Mouse (Mus musculus) C2C12 (cell line): ENCODE measurements around the gene Rhbdl1. TPM values are rescaled to one million over a fixed set of nuclear protein-coding genes. Genes with fewer than 3 reads are reported as not detected.

ENCODE experiments used
- H3K27me3 ChIP-seq: one replicate; pipeline ENCODE4 v1.6.1; 2011; ENCODE audit not compliant: control insufficient read depth, insufficient read depth, insufficient read length
- H3K36me3 ChIP-seq: one replicate; pipeline ENCODE4 v1.6.1; 2011; ENCODE audit not compliant: control insufficient read depth, insufficient read depth
- H3K4me3 ChIP-seq: one replicate; pipeline ENCODE4 v1.5.1; 2011; ENCODE audit warnings: mild to moderate bottlenecking, control low read depth; ENCODE audit not compliant: poor library complexity, insufficient read depth, severe bottlenecking
- H3K79me2 ChIP-seq: one replicate; pipeline ENCODE4 v1.6.1; 2011; ENCODE audit not compliant: control insufficient read depth, insufficient read depth
- H3K79me3 ChIP-seq: one replicate; pipeline ENCODE4 v1.6.1; 2011; ENCODE audit warnings: low read depth, control low read depth
- H3ac ChIP-seq: one replicate; pipeline ENCODE3; 2011; ENCODE audit warnings: low read depth; ENCODE audit not compliant: control insufficient read depth, insufficient read length
- CEBPB ChIP-seq: IDR thresholded peaks from one replicate; pipeline ENCODE4 v1.6.1; 2011; ENCODE audit warnings: low read depth, mild to moderate bottlenecking, control low read depth, moderate library complexity
- CTCF ChIP-seq: IDR thresholded peaks from one replicate; pipeline ENCODE4 v1.5.1; 2011; ENCODE audit not compliant: control insufficient read depth, insufficient read depth, insufficient read length
- FOSL1 ChIP-seq: IDR thresholded peaks from one replicate; pipeline ENCODE4 v1.8.0; 2011; ENCODE audit warnings: mild to moderate bottlenecking, low read length; ENCODE audit not compliant: poor library complexity, insufficient read depth, severe bottlenecking
- MAX ChIP-seq: IDR thresholded peaks from one replicate; pipeline ENCODE4 v1.6.1; 2011; ENCODE audit warnings: mild to moderate bottlenecking, control low read depth
- MYOD1 ChIP-seq: IDR thresholded peaks from one replicate; pipeline ENCODE4 v1.6.1; 2011; ENCODE audit warnings: low read depth; ENCODE audit not compliant: control insufficient read depth, insufficient read length
- MYOG ChIP-seq: IDR thresholded peaks from one replicate; pipeline ENCODE4 v1.6.1; 2011; ENCODE audit not compliant: control insufficient read depth, insufficient read length; ENCODE audit errors: extremely low read depth
- USF1 ChIP-seq: IDR thresholded peaks from one replicate; pipeline ENCODE4 v1.6.1; 2011; ENCODE audit warnings: low read depth, mild to moderate bottlenecking, control low read depth, moderate library complexity
- polyA plus RNA-seq: library from polyadenylated mRNA; unstranded; fragments of >200 nt; fragmentation: generic; extraction: Trizol; gene quantifications from one replicate; pipeline ENCODE4 v1.2.1, GENCODE M21; 2012; ENCODE audit warnings: missing spikeins

Rhbdl1 gene
- polyA plus RNA-seq, 1 experiment = 0.40 TPM

DNA sequence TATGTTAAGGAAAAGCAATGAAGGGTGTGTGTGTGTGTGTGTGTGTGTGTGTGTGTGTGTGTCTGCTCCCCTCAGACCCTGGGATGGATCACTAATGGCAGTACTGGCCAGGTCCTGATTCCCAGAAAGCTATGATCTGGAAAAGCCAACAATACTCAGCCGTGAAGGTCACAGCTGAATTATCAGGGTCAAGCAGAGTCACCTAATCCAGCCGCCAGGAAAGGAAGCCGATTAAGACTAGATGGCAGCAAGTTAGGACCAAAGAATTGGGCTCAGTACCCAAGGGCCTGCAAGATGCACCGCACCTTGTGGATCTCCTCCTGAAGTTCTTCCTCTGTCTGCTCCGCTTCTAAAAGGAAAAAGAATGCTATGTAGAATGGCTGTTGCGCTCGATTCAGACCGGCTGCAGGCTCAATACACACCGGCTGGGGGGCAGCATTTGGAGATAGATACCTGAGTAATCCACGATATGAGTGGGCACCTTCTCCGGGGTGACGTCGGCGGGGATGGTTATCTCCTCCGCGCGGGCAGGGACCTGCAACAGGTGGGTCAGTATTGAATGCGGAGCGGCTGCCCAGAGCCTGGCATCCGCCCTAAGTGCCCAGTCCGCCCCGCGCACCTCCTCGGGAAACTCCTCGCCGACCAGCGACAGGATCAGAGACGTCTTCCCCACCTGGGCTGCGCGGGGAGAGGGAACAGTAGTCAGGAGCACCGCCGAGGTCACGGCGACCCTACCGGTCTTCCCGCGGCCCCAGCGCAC lies 6.7 kb upstream of the Rhbdl1 start:
- Histone ChIP-seq H3K79me3 (peaks cover 5% of the 10 kb centered on the region), H3K36me3 (peaks cover 32% of the 10 kb centered on the region), H3K4me3 (peak overlapping the region; percentile 72), H3ac (peak overlapping the region; percentile 99), H3K79me2 (peaks cover 23% of the 10 kb centered on the region), H3K27me3 (no peaks in the 10 kb centered on the region)
- no peak for TF ChIP-seq FOSL1
- no peak for TF ChIP-seq MAX
- TF ChIP-seq CTCF = no peak
- no peak for TF ChIP-seq MYOD1
- no peak for TF ChIP-seq USF1
- no peak for TF ChIP-seq MYOG
- TF ChIP-seq CEBPB = no peak

DNA sequence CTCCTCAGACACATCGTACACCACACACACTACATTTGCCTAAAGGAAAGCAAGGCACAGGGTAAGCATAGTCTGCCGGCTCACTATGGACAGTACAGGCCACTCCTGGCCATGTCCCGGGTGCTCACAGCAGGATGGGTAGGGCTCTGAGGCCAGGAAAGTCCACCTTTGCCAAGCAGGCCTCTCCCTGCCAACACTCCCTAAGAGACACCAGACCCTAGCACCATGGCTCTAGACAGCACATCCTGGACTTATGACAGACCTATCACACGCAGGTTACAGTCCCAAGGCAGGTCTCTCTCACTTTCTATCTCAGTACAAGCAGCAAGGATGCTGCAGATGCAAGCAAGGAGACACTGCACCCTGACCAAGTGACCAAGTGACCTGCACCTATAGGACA lies 6.0 kb upstream of the Rhbdl1 start:
- H3K27me3 ChIP-seq = no peaks in the 10 kb centered on the region
- peak overlapping the region; percentile 25 for H3ac ChIP-seq
- peaks cover 5% of the 10 kb centered on the region for H3K79me3 ChIP-seq
- H3K79me2 ChIP-seq = peaks cover 23% of the 10 kb centered on the region
- TF ChIP-seq CTCF (no peak), USF1 (no peak), MYOD1 (no peak), CEBPB (no peak), FOSL1 (no peak), MYOG (no peak), MAX (no peak)
- H3K36me3 ChIP-seq = peaks cover 37% of the 10 kb centered on the region
- peak overlapping the region; percentile 72 for H3K4me3 ChIP-seq

DNA sequence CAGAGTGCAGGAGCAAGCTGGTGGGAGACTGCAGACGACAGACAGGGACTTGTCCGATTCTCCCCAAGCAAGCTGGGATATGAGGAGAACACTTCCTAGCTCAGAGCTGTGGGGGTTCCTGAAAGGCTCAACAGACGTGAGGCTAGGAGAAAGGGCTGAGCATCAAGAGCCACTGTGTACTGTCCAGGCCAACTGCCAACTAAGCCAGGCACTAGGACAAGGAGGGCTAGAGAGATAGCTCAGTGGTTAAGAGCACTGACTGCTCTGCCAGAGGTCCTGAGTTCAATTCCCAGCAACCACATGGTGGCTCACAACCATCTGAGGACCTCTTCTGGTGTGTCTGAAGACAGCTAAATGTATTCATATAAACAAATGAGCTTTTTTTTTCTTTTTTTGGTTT lies 5.4 kb upstream of the Rhbdl1 start:
- no peak overlapping the region for H3ac ChIP-seq
- H3K36me3 ChIP-seq = peaks cover 41% of the 10 kb centered on the region

DNA sequence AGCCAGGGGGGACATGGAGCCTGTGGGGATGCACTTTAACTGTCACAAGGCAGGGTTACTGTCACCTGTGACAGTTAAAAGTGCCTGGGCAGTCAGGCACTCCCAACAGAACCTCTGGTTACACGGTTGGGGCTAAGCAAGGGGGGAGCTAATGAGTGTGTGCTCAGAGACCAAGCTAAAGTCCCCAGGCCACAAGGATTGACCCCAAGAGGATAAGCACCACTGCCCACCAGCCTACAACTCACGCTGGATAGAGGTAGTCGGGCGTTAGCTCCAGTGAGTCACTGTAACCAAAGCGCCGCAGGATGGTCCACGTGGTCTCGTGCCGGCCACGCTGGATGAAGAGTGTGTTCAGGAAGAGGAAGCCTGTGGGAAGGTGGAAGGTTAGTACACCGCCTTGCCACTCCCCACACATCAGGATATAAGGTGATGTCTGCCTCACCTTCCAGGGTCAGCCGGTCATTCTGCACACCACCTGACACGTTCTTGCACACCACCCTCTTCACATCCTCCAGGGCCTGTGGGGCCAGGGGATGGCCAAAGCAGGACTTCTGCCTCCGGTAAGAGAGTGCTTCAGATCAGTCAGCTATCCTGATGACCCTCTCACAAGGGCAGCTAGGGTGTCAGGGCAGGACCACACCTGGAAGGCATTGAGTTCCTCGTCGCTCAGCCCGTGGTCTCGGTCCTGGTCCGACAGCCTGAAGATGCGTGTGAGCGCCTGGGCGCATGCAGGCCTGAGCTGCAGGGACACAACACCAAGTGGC lies 4.2 kb upstream of the Rhbdl1 start, which contains the start of gene Gm20683:
Gene Gm20683 (minus strand): TSS at position 647 of the 764 bp plus-strand sequence.
- no peak within 1 kb of the TSS for H3ac ChIP-seq
- no peaks in the 10 kb centered on the region for H3K27me3 ChIP-seq
- no peak within 1 kb of the TSS for H3K4me3 ChIP-seq
- H3K79me2 ChIP-seq = peaks cover 23% of the 10 kb centered on the region
- no peak for TF ChIP-seq MYOD1
- no peak for TF ChIP-seq CEBPB
- no peak for TF ChIP-seq FOSL1
- no peak for TF ChIP-seq USF1
- no peak for TF ChIP-seq MAX
- no peak for TF ChIP-seq CTCF
- no peak for TF ChIP-seq MYOG
- peaks cover 41% of the 10 kb centered on the region for H3K36me3 ChIP-seq
- H3K79me3 ChIP-seq = peaks cover 5% of the 10 kb centered on the region

More for the DNA sequence above, 5.4 kb upstream of the Rhbdl1 start:
- H3K79me2 ChIP-seq = peaks cover 23% of the 10 kb centered on the region
- H3K4me3 ChIP-seq = no peak overlapping the region
- peaks cover 5% of the 10 kb centered on the region for H3K79me3 ChIP-seq
- no peaks in the 10 kb centered on the region for H3K27me3 ChIP-seq
- TF ChIP-seq MYOG = no peak
- no peak for TF ChIP-seq CEBPB
- TF ChIP-seq FOSL1 = no peak
- no peak for TF ChIP-seq CTCF
- no peak for TF ChIP-seq USF1
- no peak for TF ChIP-seq MYOD1
- TF ChIP-seq MAX = no peak

- no peak overlapping the region for H3K4me3 ChIP-seq
- H3K36me3 ChIP-seq = peaks cover 38% of the 10 kb centered on the region
- H3K79me3 ChIP-seq = peaks cover 5% of the 10 kb centered on the region
- TF ChIP-seq MAX (no peak), MYOD1 (no peak), MYOG (no peak), USF1 (no peak)
- H3ac ChIP-seq = no peak overlapping the region
- peaks cover 23% of the 10 kb centered on the region for H3K79me2 ChIP-seq
- H3K27me3 ChIP-seq = no peaks in the 10 kb centered on the region
Observed at GRCm38 (mm10) chr17:25840519-25840918, 3.4 kb upstream of the Rhbdl1 start.
